Mouse (Mus musculus) forelimb bud, embryonic 11.5 days (tissue): ENCODE results near the gene Senp1.

ENCODE experiments used
- DNase-seq: peaks from one replicate; pipeline ENCODE4 v3.0.0-alpha.2; 2012; ENCODE audit warnings: low read depth, low spot score

Senp1 gene

GRCm38 (mm10) chr15:98048918-98049700 lies 44.4 kb downstream of the Senp1 start:
- no peak for DNase-seq

GRCm38 (mm10) chr15:98044387-98044786 lies 49.2 kb downstream of the Senp1 start:
- no peak for DNase-seq

GRCm38 (mm10) chr15:98043967-98044366 lies 49.6 kb downstream of the Senp1 start:
- no peak for DNase-seq

GRCm38 (mm10) chr15:98042508-98042907 lies 51.0 kb downstream of the Senp1 start:
- DNase-seq, result no peak

GRCm38 (mm10) chr15:98039682-98040081 lies 53.9 kb downstream of the Senp1 start:
- DNase-seq, result no peak

- no peak for DNase-seq
Observed at GRCm38 (mm10) chr15:98036578-98036977, 57.0 kb downstream of the Senp1 start.

- no peak for DNase-seq
Observed at GRCm38 (mm10) chr15:98035076-98035755, 58.3 kb downstream of the Senp1 start.

- DNase-seq, result peak; percentile 52
Observed at GRCm38 (mm10) chr15:98033233-98033748, 60.3 kb downstream of the Senp1 start.

- no peak for DNase-seq
Observed at GRCm38 (mm10) chr15:98029798-98030197, 63.7 kb downstream of the Senp1 start.

GRCm38 (mm10) chr15:98026967-98027904 lies 66.3 kb downstream of the Senp1 start:
- DNase-seq, result no peak

GRCm38 (mm10) chr15:98025611-98026010 lies 67.9 kb downstream of the Senp1 start:
- DNase-seq, result no peak

GRCm38 (mm10) chr15:98023137-98023536 lies 70.4 kb downstream of the Senp1 start:
- no peak for DNase-seq

- DNase-seq, result peak; percentile 46
Observed at GRCm38 (mm10) chr15:98021886-98022285, 71.7 kb downstream of the Senp1 start.

- DNase-seq, result no peak
Observed at GRCm38 (mm10) chr15:98019047-98019446, 74.5 kb downstream of the Senp1 start.

GRCm38 (mm10) chr15:98017925-98018324 lies 75.6 kb downstream of the Senp1 start:
- DNase-seq, result no peak

- DNase-seq, result no peak
Observed at GRCm38 (mm10) chr15:98012810-98013209, 80.7 kb downstream of the Senp1 start.

- no peak for DNase-seq
Observed at GRCm38 (mm10) chr15:98005181-98005580, 88.4 kb downstream of the Senp1 start.

GRCm38 (mm10) chr15:98004740-98005159 lies 88.8 kb downstream of the Senp1 start:
- no peak for DNase-seq

GRCm38 (mm10) chr15:98003822-98004739 lies 89.5 kb downstream of the Senp1 start, which contains the start of gene Col2a1:
Col2a1 (minus strand) TSS chr15:98004695.
- peak; percentile 81 for DNase-seq
